Mouse (Mus musculus) bone marrow, adult 2 months (tissue): ENCODE data around the gene Rab13. TPM values are rescaled to one million over a fixed set of nuclear protein-coding genes. Genes with fewer than 3 reads are reported as not detected.

Experiments
- H3K27ac ChIP-seq: fragments of 200-500 bp; 2 replicates; pipeline ENCODE4 v1.5.1; 2012; ENCODE audit warnings: low read depth, mild to moderate bottlenecking, control low read depth, inconsistent platforms, low read length; ENCODE audit not compliant: control insufficient read depth, poor library complexity, insufficient read depth
- H3K4me1 ChIP-seq: fragments of 200-500 bp; 2 replicates; pipeline ENCODE4 v1.6.1; 2011; ENCODE audit warnings: low read length; ENCODE audit not compliant: control insufficient read depth, insufficient read depth
- H3K4me3 ChIP-seq: fragments of 200-500 bp; replicated peaks from 2 replicates; pipeline ENCODE3; 2011; ENCODE audit warnings: mild to moderate bottlenecking, low read depth, low read length, control low read depth; ENCODE audit not compliant: control insufficient read depth
- CTCF ChIP-seq: fragments of 200-500 bp; IDR thresholded peaks from 2 replicates; pipeline ENCODE4 v1.5.1; 2011; ENCODE audit warnings: low read length, control low read depth; ENCODE audit not compliant: control insufficient read depth, insufficient read depth
- POLR2A ChIP-seq: fragments of 200-500 bp; IDR thresholded peaks from 2 replicates; pipeline ENCODE4 v1.6.1; 2011; ENCODE audit warnings: low read depth, mild to moderate bottlenecking, control low read depth, low read length, borderline replicate concordance; ENCODE audit not compliant: control insufficient read depth
- WGBS: fragments of 180-500 bp; shearing (Covaris S2); methylation state at CpG from one replicate; pipeline ENCODE4 v1.1.7; 2018; 5-methylcytosine and 5-hydroxymethylcytosine counted together
- polyA plus RNA-seq: library from polyadenylated mRNA; stranded (reverse); fragments of >200 nt; gene quantifications from 2 replicates; pipeline ENCODE4 v1.2.4, GENCODE M21; 2011; ENCODE audit warnings: low replicate concordance; ENCODE audit not compliant: missing spikeins, insufficient read depth, insufficient read length

The Rab13 gene
- polyA plus RNA-seq, 1 experiment: 11.5 TPM

DNA sequence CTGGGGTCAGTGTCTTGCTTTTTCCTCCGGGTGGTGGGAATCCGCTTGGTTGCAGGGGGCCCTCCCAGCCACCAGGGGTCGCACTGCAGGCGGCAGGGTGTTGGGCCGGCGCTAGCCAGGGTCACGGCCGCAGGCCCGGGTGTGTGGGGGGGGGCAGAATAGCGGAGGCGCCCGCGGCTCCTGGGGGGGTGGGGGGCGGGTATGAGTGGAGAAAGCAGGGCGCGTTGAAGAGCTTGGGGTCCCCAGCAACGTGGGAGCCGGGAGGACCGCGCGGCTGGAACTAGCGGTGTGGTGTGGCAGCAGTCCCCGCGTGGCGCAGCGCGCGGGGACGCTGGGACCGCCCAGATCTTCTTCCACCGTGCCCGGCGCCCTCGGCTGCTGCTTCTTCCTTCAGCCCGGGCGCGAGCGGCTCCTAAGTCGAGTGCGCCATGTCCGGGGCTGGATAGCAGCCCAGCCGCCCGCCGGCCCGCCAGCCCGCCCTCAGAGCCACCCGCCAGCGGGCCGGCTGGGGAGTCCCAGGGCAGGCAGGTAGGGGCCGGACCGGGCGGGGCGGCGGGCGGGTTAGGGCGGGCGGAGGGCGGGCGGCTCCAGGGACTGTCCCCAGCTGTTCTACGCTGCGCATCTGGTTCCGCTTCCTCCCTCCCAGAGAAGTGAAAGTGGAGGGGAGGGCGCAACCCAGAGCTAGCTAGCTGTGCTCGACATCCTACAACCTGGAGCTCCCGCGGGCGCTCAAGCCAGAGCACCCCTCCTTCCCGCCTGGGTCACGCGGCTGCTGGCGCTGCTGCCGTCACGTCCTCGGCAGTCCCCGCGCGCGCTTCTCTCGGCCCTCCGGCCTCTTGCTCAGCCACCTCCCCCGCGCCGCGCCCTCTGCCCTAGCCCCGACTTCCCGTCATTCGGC lies 51.8 kb downstream of the Rab13 start, which contains the start of gene Dennd4b:
Gene Dennd4b, plus strand, starts transcription at position 152 of the 898 bp plus-strand sequence.
- Histone ChIP-seq H3K4me1 (peaks cover 3% of the 10 kb centered on the region; the same call in 1 of the 2 replicates), H3K27ac (peak within 1 kb of the TSS; percentile 99), H3K4me3 (peak within 1 kb of the TSS; percentile 69)
- TF ChIP-seq POLR2A (peak; percentile 71; the same call in 1 of the 2 replicates), CTCF (peak; percentile 80)
- under 1% methylated on average over 77 of the region's 87 CpGs for WGBS

DNA sequence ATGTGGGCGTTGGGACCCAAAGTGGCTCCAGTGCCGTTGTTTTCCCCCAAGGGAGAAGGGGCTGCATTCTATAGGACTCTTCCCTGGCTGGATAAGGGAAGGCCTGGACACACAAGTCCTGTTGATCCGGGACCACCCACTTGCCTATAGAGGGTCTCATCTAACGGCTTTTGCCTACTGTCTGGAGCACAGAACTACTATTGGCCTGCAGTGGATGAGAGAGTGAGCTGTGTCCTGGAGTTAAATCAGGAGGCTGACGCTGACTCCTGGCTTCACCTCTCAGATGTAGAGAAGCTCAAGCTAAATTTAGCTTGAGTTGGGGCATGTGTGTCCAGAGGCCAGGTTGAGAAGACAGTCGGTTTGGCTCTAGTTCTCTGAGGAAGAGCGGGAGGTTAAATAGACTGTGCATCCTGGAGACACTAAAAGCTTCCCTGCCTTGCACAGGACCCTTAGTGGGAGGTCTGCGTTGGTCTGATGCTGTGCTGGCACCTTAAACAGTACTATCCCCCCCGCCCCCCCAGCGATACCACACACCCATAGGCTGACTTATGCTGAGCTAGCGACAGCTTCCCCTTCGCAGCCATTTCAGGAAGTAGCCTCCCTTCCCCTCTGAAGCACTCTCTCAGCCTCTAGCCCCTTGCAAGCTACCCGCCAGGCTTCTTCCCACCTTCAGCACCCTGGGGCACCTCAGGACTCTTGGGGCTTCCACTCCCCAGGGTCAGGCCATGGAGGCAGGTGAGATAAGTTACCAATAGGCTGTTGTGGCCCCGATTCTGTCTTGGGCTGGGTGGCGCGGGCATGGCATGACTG lies 52.6 kb downstream of the Rab13 start:
- TF ChIP-seq CTCF: no peak
- TF ChIP-seq POLR2A: peak; percentile 57; the same call in 1 of the 2 replicates
- H3K4me3 ChIP-seq: peak overlapping the region; percentile 69
- H3K27ac ChIP-seq: peak overlapping the region; percentile 99
- H3K4me1 ChIP-seq: peaks cover 3% of the 10 kb centered on the region; the same call in 1 of the 2 replicates
- 1% methylated on average over 16 of the region's 16 CpGs for WGBS

DNA sequence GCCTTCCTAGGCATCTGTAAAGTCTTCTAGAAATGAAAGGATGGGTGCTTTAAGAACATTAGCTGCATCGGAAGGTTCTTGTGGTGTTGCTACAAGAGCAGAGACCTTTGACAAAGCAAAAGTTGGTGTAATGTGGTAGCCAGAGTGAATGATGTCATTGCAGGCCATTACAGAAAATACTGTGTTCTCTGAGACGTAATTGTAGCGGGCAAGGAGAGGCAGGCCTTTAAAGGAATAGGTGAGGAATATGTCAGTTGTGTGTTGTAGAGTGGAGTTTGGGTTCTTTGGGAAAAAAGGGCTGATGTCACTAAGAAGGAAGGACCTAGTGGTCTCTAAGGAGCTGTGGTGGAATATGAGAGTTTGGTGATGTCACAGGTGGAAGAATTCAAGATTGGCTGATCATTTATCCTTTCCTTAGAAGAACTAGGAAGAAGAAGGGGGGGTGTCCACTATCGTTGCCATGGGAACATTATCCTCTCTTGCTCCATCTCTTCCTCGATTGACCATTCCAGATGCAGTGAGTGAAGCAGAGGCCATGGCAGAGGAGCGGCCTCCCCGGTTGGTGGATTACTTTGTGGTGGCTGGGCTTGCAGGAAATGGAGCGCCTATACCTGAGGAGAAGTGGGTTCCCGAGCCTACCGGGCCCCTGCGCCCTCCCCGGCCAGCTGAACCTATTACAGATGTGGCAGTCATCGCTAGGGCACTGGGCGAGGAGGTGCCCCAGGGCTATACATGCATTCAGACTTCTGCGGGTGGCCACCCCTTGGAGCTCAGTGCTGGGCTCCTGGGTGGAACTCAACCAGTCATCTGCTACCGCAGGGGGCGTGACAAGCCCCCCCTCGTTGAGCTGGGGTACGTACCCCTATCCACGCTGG lies 53.6 kb downstream of the Rab13 start:
- 51% methylated on average over 20 of the region's 20 CpGs for WGBS
- Histone ChIP-seq H3K27ac (peak overlapping the region; percentile 99), H3K4me3 (peak overlapping the region; percentile 69), H3K4me1 (peaks cover 3% of the 10 kb centered on the region; the same call in 1 of the 2 replicates)
- no peak for TF ChIP-seq POLR2A

DNA sequence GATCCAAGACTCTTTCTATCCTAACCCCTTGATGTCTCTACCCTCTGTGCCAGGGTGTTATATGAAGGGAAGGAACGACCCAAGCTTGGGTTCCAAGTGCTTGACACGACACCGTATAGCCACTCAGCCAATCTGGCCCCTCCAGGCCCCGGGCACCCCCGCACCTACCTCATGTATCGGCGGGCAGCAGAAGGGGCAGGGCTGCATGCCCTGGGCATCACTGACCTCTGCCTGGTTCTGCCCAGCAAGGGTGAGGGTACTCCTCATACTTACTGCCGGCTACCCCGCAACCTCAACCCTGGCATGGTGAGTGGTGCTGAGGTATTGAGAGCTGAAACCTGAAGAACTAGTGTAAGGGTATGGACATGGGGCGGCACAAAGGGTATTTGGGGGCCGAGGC lies 54.7 kb downstream of the Rab13 start:
- WGBS: 92% methylated on average over 11 of the region's 11 CpGs
- TF ChIP-seq POLR2A (no peak), CTCF (no peak)
- Histone ChIP-seq H3K4me1 (peaks cover 3% of the 10 kb centered on the region; the same call in 1 of the 2 replicates), H3K27ac (no peak overlapping the region), H3K4me3 (no peak overlapping the region)

DNA sequence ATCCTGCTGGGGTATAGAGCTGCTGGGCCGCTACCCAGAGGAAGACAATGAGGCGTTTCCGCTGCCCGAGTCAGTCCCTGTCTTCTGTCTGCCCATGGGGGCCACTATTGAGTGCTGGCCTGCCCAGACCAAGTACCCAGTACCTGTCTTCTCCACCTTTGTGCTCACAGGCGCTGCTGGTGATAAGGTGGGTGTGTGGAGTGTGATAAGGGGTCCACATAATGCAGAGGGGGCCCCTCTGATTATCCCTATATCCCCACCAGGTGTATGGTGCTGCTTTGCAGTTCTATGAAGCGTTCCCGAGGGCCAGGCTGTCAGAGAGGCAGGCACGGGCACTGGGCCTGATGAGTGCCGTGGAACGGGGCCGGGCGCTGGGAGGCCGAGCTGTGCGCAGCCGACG lies 55.5 kb downstream of the Rab13 start:
- Histone ChIP-seq H3K27ac (no peak overlapping the region), H3K4me1 (peaks cover 3% of the 10 kb centered on the region; the same call in 1 of the 2 replicates), H3K4me3 (no peak overlapping the region)
- TF ChIP-seq CTCF: no peak
- TF ChIP-seq POLR2A: no peak
- WGBS: 91% methylated on average over 16 of the region's 16 CpGs

DNA sequence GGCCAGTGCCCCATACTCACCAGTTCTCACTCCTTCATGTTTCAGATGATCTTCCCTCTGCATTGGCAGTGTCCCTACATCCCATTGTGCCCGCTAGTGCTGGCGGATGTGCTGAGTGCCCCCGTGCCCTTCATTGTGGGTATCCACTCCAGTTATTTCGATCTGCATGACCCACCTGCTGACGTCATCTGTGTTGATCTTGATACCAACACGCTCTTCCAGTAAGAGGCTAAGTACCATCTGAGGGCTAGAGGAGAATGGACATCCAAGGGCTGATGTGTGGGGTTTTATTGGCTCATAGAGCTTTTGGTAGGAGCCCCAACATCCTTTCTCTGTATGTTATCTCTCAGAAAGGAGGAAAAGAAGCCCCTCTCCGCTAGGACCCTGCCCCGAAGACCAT lies 57.3 kb downstream of the Rab13 start:
- no peaks in the 10 kb centered on the region; the same call in 1 of the 2 replicates for H3K4me1 ChIP-seq
- TF ChIP-seq POLR2A (no peak), CTCF (no peak)
- H3K27ac ChIP-seq: no peak overlapping the region
- no peak overlapping the region for H3K4me3 ChIP-seq
- 87% methylated on average over 8 of the region's 8 CpGs for WGBS

DNA sequence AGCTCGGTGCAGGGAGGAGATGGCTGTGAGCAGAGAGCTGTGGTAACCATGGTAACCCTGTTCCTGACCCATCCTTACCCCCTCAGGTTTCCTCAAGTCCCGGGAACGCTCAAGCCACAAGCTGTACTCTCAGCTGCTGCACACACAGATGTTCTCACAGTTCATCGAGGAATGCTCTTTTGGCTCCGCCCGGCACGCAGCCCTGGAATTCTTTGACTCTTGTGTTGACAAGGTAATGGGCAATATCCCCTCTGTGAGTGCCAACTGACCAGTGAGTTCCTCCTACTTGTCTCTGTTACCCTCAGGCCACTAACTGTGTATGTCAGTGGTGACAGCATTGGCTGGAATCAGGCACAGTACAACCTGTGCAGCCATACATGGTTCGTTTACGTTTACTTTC lies 58.7 kb downstream of the Rab13 start:
- WGBS: 92% methylated on average over 9 of the region's 9 CpGs
- Histone ChIP-seq H3K4me1 (no peaks in the 10 kb centered on the region; the same call in 1 of the 2 replicates), H3K4me3 (no peak overlapping the region), H3K27ac (no peak overlapping the region)
- TF ChIP-seq CTCF: no peak
- TF ChIP-seq POLR2A: no peak

DNA sequence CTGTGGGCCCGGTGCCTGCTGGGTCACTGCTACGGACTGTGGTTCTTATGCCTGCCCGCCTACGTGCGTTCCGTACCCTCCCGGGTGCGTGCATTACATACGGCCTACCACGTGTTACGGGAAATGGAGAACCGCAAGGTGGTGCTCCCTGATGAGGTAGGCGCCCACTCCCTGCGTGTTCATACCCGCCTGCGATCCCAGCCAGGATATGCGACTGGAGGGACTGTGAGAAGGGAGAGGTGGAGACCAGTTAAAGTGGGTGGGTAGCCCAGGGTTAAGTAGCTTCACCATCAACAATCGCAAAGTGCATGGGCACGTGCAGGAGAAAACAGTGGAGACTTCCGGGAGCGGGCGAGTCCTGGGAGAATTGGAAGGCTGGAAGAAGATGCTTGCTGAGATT lies 60.4 kb downstream of the Rab13 start:
- WGBS: 96% methylated on average over 22 of the region's 22 CpGs
- TF ChIP-seq CTCF (no peak), POLR2A (no peak)
- Histone ChIP-seq H3K4me1 (no peaks in the 10 kb centered on the region), H3K27ac (no peak overlapping the region), H3K4me3 (no peak overlapping the region)
